Mouse (Mus musculus): ENCODE data around the gene Tnni2. TPM values are rescaled to one million over a fixed set of nuclear protein-coding genes. Genes with fewer than 3 reads are reported as not detected.

Gene Tnni2
- polyA plus RNA-seq, 2 experiments, result 134 to 156 TPM

DNA sequence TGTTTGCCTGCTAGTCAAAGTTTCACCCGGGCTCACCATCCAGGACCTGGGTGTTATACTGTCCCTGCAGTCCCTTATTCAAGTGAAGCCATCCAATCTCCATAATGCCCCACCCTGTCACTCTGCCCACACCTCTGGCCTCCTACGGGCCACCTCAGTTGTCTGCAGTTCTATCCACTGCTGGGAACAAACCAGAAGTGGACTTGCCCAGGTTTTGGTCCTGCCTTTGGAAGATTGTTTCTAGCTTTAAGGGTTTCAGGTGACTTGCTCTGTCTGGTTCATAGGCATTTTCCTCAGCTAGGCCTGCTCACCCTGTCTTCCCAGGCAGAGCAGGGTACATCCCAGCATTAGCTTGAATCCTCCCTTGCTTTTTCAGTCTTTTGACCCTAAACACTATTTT is 13.6 kb downstream of the Tnni2 start:
- Histone ChIP-seq H3K36me3 (ENCODE audit: control insufficient read depth, insufficient read depth, low read length) (no peaks in the 10 kb centered on the region), H3K9ac (ENCODE audit: low read depth, low read length, severe bottlenecking) (no peak overlapping the region), H3K9me3 (ENCODE audit: control insufficient read depth, low read length) (no peaks in the 10 kb centered on the region), H3K4me3 (replicated peaks; ENCODE audit: low read length) (no peak overlapping the region), H3K4me1 (ENCODE audit: control insufficient read depth, insufficient read depth, low read length) (peaks cover 42% of the 10 kb centered on the region), H3K27me3 (ENCODE audit: control insufficient read depth, insufficient read depth, low read length) (no peaks in the 10 kb centered on the region), H3K4me2 (replicated peaks; ENCODE audit: low read depth, low read length, severe bottlenecking) (no peak overlapping the region), H3K27ac (replicated peaks; ENCODE audit: low read depth, low read length) (peak overlapping the region; percentile 78)
- no peak for DNase-seq (ENCODE audit: low spot score)
- TF ChIP-seq POLR2A (IDR thresholded peaks at IDR 0.05; ENCODE audit: borderline replicate concordance, extremely low read depth, insufficient read depth, insufficient read length), result no peak
- ATAC-seq (ENCODE audit: low FRiP score, low read depth), result no peak
- WGBS, result 53% methylated on average over 2 of the region's 2 CpGs

DNA sequence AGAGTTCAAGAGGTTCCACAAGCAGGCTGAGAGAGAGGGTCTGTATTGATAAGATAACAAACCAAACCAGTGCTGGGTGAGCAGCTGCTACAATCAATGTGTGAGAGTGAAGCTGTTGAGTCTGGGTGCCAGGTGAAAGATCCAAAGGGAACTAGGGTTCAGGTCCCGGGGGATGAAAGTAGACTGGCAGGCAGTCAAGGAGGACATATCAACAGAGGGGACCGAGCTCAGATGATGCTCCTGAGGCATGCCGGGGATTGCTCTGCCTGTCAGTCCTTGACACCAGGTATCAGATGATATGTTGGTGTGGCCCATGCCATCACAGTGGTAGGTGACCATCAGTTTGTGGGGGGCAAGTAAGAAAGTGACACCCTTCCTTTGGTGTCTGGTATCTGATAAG is 15.2 kb downstream of the Tnni2 start:
- peaks cover 42% of the 10 kb centered on the region for H3K4me1 ChIP-seq (ENCODE audit: control insufficient read depth, insufficient read depth, low read length)
- H3K36me3 ChIP-seq (ENCODE audit: control insufficient read depth, insufficient read depth, low read length), result no peaks in the 10 kb centered on the region
- DNase-seq (ENCODE audit: low spot score) (no peak), ATAC-seq (ENCODE audit: low FRiP score, low read depth) (no peak)
- H3K27ac ChIP-seq (replicated peaks; ENCODE audit: low read depth, low read length), result peak overlapping the region; percentile 83
- H3K27me3 ChIP-seq (ENCODE audit: control insufficient read depth, insufficient read depth, low read length), result no peaks in the 10 kb centered on the region
- H3K4me3 ChIP-seq (replicated peaks; ENCODE audit: low read length), result no peak overlapping the region
- 90% methylated on average over 3 of the region's 3 CpGs for WGBS
- TF ChIP-seq POLR2A (IDR thresholded peaks at IDR 0.05; ENCODE audit: borderline replicate concordance, extremely low read depth, insufficient read depth, insufficient read length), result no peak
- H3K9me3 ChIP-seq (ENCODE audit: control insufficient read depth, low read length), result no peaks in the 10 kb centered on the region
- H3K4me2 ChIP-seq (replicated peaks; ENCODE audit: low read depth, low read length, severe bottlenecking), result no peak overlapping the region
- H3K9ac ChIP-seq (ENCODE audit: low read depth, low read length, severe bottlenecking), result no peak overlapping the region

DNA sequence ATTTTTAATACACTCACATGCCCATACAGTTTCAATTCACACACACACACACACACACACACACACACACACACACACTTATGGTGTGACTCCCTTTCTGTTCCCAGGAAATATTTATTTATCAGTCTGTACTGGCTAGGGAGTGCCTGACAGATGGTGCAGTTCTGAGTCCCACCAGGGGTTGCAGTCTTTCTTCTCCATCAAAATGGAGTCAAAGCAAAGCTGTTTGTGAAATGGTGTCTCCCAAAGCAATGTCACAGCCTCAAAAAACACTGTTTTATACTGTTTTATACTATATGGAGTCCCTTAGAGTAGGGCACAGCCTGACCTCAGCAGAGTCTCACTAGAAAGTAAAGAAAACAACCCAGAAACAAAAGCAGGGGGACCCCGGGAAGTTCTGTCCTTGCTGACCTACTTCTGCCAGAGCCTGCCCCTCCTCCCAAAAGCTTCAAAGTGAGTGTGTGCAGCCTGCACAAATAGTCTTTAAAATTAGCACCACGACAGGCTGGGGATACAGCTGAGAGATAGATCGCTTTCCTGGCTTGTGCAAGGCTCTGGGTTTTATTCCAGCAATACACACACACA is 15.7 kb downstream of the Tnni2 start:
- 25% methylated on average over 3 of the region's 3 CpGs for WGBS
- H3K27me3 ChIP-seq (ENCODE audit: control insufficient read depth, insufficient read depth, low read length), result no peaks in the 10 kb centered on the region
- H3K9me3 ChIP-seq (ENCODE audit: control insufficient read depth, low read length), result no peaks in the 10 kb centered on the region
- TF ChIP-seq POLR2A (IDR thresholded peaks at IDR 0.05; ENCODE audit: borderline replicate concordance, extremely low read depth, insufficient read depth, insufficient read length), result no peak
- H3K36me3 ChIP-seq (ENCODE audit: control insufficient read depth, insufficient read depth, low read length), result no peaks in the 10 kb centered on the region
- ATAC-seq (ENCODE audit: low FRiP score, low read depth) (peak; percentile 34; the same call in 1 of the 2 replicates), DNase-seq (ENCODE audit: low spot score) (no peak)
- no peak overlapping the region for H3K4me3 ChIP-seq (replicated peaks; ENCODE audit: low read length)
- peak overlapping the region; percentile 83 for H3K27ac ChIP-seq (replicated peaks; ENCODE audit: low read depth, low read length)
- H3K4me1 ChIP-seq (ENCODE audit: control insufficient read depth, insufficient read depth, low read length), result peaks cover 42% of the 10 kb centered on the region
- no peak overlapping the region for H3K4me2 ChIP-seq (replicated peaks; ENCODE audit: low read depth, low read length, severe bottlenecking)
- H3K9ac ChIP-seq (ENCODE audit: low read depth, low read length, severe bottlenecking), result no peak overlapping the region

DNA sequence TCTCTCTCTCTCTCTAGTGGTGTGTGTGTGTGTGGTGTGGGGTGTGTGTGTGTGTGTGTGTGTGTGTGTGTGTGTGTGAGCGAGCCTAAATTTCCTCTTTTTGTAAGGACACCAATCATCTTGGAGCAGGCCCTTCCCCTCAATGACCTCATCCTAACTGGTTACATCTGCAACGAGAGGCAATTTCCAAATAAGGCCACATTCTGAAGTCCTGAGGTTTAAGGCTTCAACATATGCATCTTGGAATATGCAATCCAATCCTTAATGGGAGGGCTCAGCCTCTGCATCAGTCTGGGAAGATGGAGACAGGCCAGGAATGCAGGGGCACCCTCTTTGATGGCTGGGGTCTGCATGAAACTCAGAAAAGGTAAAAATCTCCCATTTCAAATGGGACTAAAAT is 16.4 kb downstream of the Tnni2 start:
- no peak for TF ChIP-seq POLR2A (IDR thresholded peaks at IDR 0.05; ENCODE audit: borderline replicate concordance, extremely low read depth, insufficient read depth, insufficient read length)
- H3K9me3 ChIP-seq (ENCODE audit: control insufficient read depth, low read length), result no peaks in the 10 kb centered on the region
- no peak overlapping the region for H3K4me2 ChIP-seq (replicated peaks; ENCODE audit: low read depth, low read length, severe bottlenecking)
- no peaks in the 10 kb centered on the region for H3K36me3 ChIP-seq (ENCODE audit: control insufficient read depth, insufficient read depth, low read length)
- no peak overlapping the region for H3K9ac ChIP-seq (ENCODE audit: low read depth, low read length, severe bottlenecking)
- H3K27ac ChIP-seq (replicated peaks; ENCODE audit: low read depth, low read length), result peak overlapping the region; percentile 83
- no peaks in the 10 kb centered on the region for H3K27me3 ChIP-seq (ENCODE audit: control insufficient read depth, insufficient read depth, low read length)
- DNase-seq (ENCODE audit: low spot score), result peak; percentile 89
- H3K4me1 ChIP-seq (ENCODE audit: control insufficient read depth, insufficient read depth, low read length), result peaks cover 42% of the 10 kb centered on the region
- peak; percentile 84 for ATAC-seq (ENCODE audit: low FRiP score, low read depth)
- 7% methylated on average over 2 of the region's 2 CpGs for WGBS
- H3K4me3 ChIP-seq (replicated peaks; ENCODE audit: low read length), result no peak overlapping the region

DNA sequence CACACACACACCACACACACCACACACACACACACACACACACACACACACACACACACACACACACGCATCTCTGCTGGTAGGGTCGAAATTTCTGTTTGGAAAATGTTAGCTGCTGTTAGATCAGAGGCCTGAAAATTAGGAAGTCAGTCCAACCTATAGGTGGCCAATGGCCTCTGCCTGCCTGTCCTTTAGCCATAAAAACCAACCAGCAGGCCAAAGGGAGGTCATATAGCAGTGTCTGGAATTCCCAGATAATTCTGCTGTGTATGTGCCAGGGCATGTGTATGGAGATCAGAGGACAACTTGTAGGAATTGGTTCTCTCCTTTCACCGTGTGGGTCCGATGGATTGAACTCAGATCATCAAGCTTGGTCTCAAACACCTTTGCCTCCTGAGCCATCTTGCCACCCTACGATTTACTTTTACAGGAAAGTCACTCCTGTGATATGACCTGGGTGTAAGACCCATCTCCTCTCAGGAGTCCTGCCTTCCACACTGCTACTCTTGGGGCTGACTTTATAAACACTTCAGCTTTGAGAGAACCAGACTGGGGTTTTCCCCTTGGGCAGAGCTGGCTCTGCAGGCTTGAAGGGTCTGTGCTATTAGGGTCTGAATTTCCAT is 17.2 kb downstream of the Tnni2 start:
- no peak overlapping the region for H3K4me2 ChIP-seq (replicated peaks; ENCODE audit: low read depth, low read length, severe bottlenecking)
- H3K27ac ChIP-seq (replicated peaks; ENCODE audit: low read depth, low read length), result peak overlapping the region; percentile 83
- ATAC-seq (ENCODE audit: low FRiP score, low read depth), result no peak
- H3K27me3 ChIP-seq (ENCODE audit: control insufficient read depth, insufficient read depth, low read length), result no peaks in the 10 kb centered on the region
- H3K9ac ChIP-seq (ENCODE audit: low read depth, low read length, severe bottlenecking), result no peak overlapping the region
- TF ChIP-seq POLR2A (IDR thresholded peaks at IDR 0.05; ENCODE audit: borderline replicate concordance, extremely low read depth, insufficient read depth, insufficient read length), result no peak
- WGBS, result 81% methylated on average over 5 of the region's 5 CpGs
- H3K4me1 ChIP-seq (ENCODE audit: control insufficient read depth, insufficient read depth, low read length), result peaks cover 42% of the 10 kb centered on the region
- H3K36me3 ChIP-seq (ENCODE audit: control insufficient read depth, insufficient read depth, low read length), result no peaks in the 10 kb centered on the region
- H3K9me3 ChIP-seq (ENCODE audit: control insufficient read depth, low read length), result no peaks in the 10 kb centered on the region
- no peak overlapping the region for H3K4me3 ChIP-seq (replicated peaks; ENCODE audit: low read length)
- DNase-seq (ENCODE audit: low spot score), result no peak
